Mouse (Mus musculus): ENCODE results near the gene Prr11.

Prr11 gene

GRCm38 (mm10) chr11:87046968-87047367 is 61.5 kb downstream of the Prr11 start:
- DNase-seq (ENCODE audit: low spot score in 2 of 2): no peak

- no peak for DNase-seq (ENCODE audit: low spot score in 2 of 2)
Measured at GRCm38 (mm10) chr11:87043052-87043451, 65.5 kb downstream of the Prr11 start.

- no peak for DNase-seq (ENCODE audit: low spot score in 2 of 2)
Measured at GRCm38 (mm10) chr11:87039307-87039963, 69.1 kb downstream of the Prr11 start.

All from frontal cortex, postnatal 14 days (tissue).